Mouse (Mus musculus) neural tube, embryonic 14.5 days (tissue): ENCODE results near the gene Rspry1. TPM values are rescaled to one million over a fixed set of nuclear protein-coding genes. Genes with fewer than 3 reads are reported as not detected.

Source experiments
- ATAC-seq: fragments of 200-750 bp; cut with Nextera tagmentation; 2 replicates; pipeline ENCODE4 v1.8.0; 2017; ENCODE audit warnings: low read depth, mild to moderate bottlenecking, moderate TSS enrichment, moderate library complexity
- H3K27ac ChIP-seq: fragments of 300-500 bp; sonication (generic); 2 replicates; pipeline ENCODE4 v1.5.1; 2014; ENCODE audit warnings: low read depth, mild to moderate bottlenecking, control low read depth, low read length, moderate library complexity, mixed read lengths
- H3K27me3 ChIP-seq: fragments of 300-500 bp; sonication (generic); 2 replicates; pipeline ENCODE4 v1.6.1; 2014; ENCODE audit warnings: low read length; ENCODE audit not compliant: control insufficient read depth, insufficient read depth
- H3K36me3 ChIP-seq: fragments of 300-500 bp; sonication (generic); 2 replicates; pipeline ENCODE4 v1.6.1; 2014; ENCODE audit warnings: low read length, mixed read lengths; ENCODE audit not compliant: control insufficient read depth, insufficient read depth
- H3K4me1 ChIP-seq: fragments of 300-500 bp; sonication (generic); 2 replicates; pipeline ENCODE4 v1.6.1; 2014; ENCODE audit warnings: low read length; ENCODE audit not compliant: control insufficient read depth, insufficient read depth
- H3K4me2 ChIP-seq: fragments of 300-500 bp; sonication (generic); 2 replicates; pipeline ENCODE4 v1.6.1; 2014; ENCODE audit warnings: mild to moderate bottlenecking, low read depth, low read length, control low read depth
- H3K4me3 ChIP-seq: fragments of 300-500 bp; sonication (generic); 2 replicates; pipeline ENCODE4 v1.5.1; 2014; ENCODE audit warnings: low read depth, low read length, control low read depth, mixed read lengths
- H3K9ac ChIP-seq: fragments of 300-500 bp; sonication (generic); replicated peaks from 2 replicates; pipeline ENCODE4 v1.6.1; 2014; ENCODE audit warnings: low read depth, mild to moderate bottlenecking, control low read depth, low read length, mixed read lengths
- H3K9me3 ChIP-seq: fragments of 300-500 bp; sonication (generic); 2 replicates; pipeline ENCODE4 v1.6.1; 2016; ENCODE audit warnings: low read length; ENCODE audit not compliant: control insufficient read depth
- WGBS: fragments of 180-500 bp; shearing (Covaris S2); extraction: QIAGEN DNeasy Blood & Tissue Kit; methylation state at CpG from one replicate; pipeline ENCODE4 v1.1.7; 2014; 5-methylcytosine and 5-hydroxymethylcytosine counted together
- polyA plus RNA-seq: library from polyadenylated mRNA; unstranded; fragments of >200 nt; fragmentation: Nextera tagmentation; extraction: Ambion mirVana; gene quantifications from 2 replicates; pipeline ENCODE4 v1.2.1, GENCODE M21; 2014

Gene Rspry1
- polyA plus RNA-seq, 1 experiment from 2014 or later, result 50.2 TPM

- H3K4me3 ChIP-seq, result peak overlapping the region; percentile 41
- peak overlapping the region; percentile 44 for H3K27ac ChIP-seq
- WGBS, result under 1% methylated on average over 35 of the region's 35 CpGs
- peak overlapping the region; percentile 37 for H3K9ac ChIP-seq
- no peaks in the 10 kb centered on the region for H3K36me3 ChIP-seq
- peak overlapping the region; percentile 49 for H3K4me2 ChIP-seq
- H3K4me1 ChIP-seq, result no peaks in the 10 kb centered on the region
- no peaks in the 10 kb centered on the region for H3K27me3 ChIP-seq
- no peaks in the 10 kb centered on the region for H3K9me3 ChIP-seq
- ATAC-seq, result peak; percentile 85
Measured at GRCm38 (mm10) chr8:94702844-94703813, 101.4 kb downstream of the Rspry1 start.

GRCm38 (mm10) chr8:94703972-94704668, 102.4 kb downstream of the Rspry1 start:
- peak; percentile 93 for ATAC-seq
- peak overlapping the region; percentile 41 for H3K4me3 ChIP-seq
- peak overlapping the region; percentile 85 for H3K27ac ChIP-seq
- H3K4me1 ChIP-seq, result no peaks in the 10 kb centered on the region
- no peaks in the 10 kb centered on the region for H3K36me3 ChIP-seq
- peak overlapping the region; percentile 58 for H3K4me2 ChIP-seq
- H3K27me3 ChIP-seq, result no peaks in the 10 kb centered on the region
- no peaks in the 10 kb centered on the region for H3K9me3 ChIP-seq
- under 1% methylated on average over 35 of the region's 35 CpGs for WGBS
- peak overlapping the region; percentile 61 for H3K9ac ChIP-seq

- no peaks in the 10 kb centered on the region for H3K36me3 ChIP-seq
- peak overlapping the region; percentile 61 for H3K9ac ChIP-seq
- H3K27me3 ChIP-seq, result no peaks in the 10 kb centered on the region
- no peaks in the 10 kb centered on the region for H3K9me3 ChIP-seq
- no peak for ATAC-seq
- no peaks in the 10 kb centered on the region for H3K4me1 ChIP-seq
- peak overlapping the region; percentile 58 for H3K4me2 ChIP-seq
- H3K27ac ChIP-seq, result peak overlapping the region; percentile 85
- WGBS, result 15% methylated on average over 9 of the region's 9 CpGs
- H3K4me3 ChIP-seq, result peak overlapping the region; percentile 39
Measured at GRCm38 (mm10) chr8:94704669-94704984, 102.9 kb downstream of the Rspry1 start.

- Histone ChIP-seq H3K4me3 (no peak overlapping the region), H3K9me3 (no peaks in the 10 kb centered on the region), H3K9ac (no peak overlapping the region), H3K36me3 (no peaks in the 10 kb centered on the region), H3K27me3 (no peaks in the 10 kb centered on the region), H3K4me1 (no peaks in the 10 kb centered on the region), H3K27ac (no peak overlapping the region), H3K4me2 (no peak overlapping the region)
- no peak for ATAC-seq
- WGBS, result 87% methylated on average over 10 of the region's 10 CpGs
Measured at GRCm38 (mm10) chr8:94705581-94706245, 104.0 kb downstream of the Rspry1 start.

GRCm38 (mm10) chr8:94706732-94707395, 105.1 kb downstream of the Rspry1 start:
- Histone ChIP-seq H3K4me3 (no peak overlapping the region), H3K9me3 (no peaks in the 10 kb centered on the region), H3K4me2 (no peak overlapping the region), H3K9ac (no peak overlapping the region), H3K27me3 (no peaks in the 10 kb centered on the region), H3K4me1 (no peaks in the 10 kb centered on the region), H3K36me3 (no peaks in the 10 kb centered on the region), H3K27ac (no peak overlapping the region)
- no peak for ATAC-seq
- WGBS, result 83% methylated on average over 9 of the region's 9 CpGs

Other genes with a start within 250 kb of the Rspry1 start
- gene Herpud1, start 215.5 kb upstream of the Rspry1 start, polyA plus RNA-seq, result 69.0 and 71.8 TPM in 2 replicates
- 0.13 and 0.37 TPM in 2 replicates for gene Nlrc5, start 167.6 kb upstream of the Rspry1 start, polyA plus RNA-seq
- gene Cpne2, start 68.9 kb upstream of the Rspry1 start, polyA plus RNA-seq, result 27.2 and 33.7 TPM in 2 replicates
- gene Fam192a, start 60 bp downstream of the Rspry1 start, polyA plus RNA-seq, result 72.8 and 81.4 TPM in 2 replicates
- gene Arl2bp, start 64.7 kb downstream of the Rspry1 start, polyA plus RNA-seq, result 71.1 and 105 TPM in 2 replicates
- 2.2 and 2.9 TPM in 2 replicates for gene Pllp, start 94.3 kb downstream of the Rspry1 start, polyA plus RNA-seq
- gene Ccl22, start 143.7 kb downstream of the Rspry1 start, polyA plus RNA-seq, result not detected in 2 replicates
- 25.8 and 41.6 TPM in 2 replicates for gene Cx3cl1, start 170.1 kb downstream of the Rspry1 start, polyA plus RNA-seq
- 0.79 and 1.4 TPM in 2 replicates for gene Ccl17, start 208.5 kb downstream of the Rspry1 start, polyA plus RNA-seq
- gene Coq9, start 236.4 kb downstream of the Rspry1 start, polyA plus RNA-seq, result 62.3 and 67.1 TPM in 2 replicates
- gene Ciapin1, start 236.4 kb downstream of the Rspry1 start, polyA plus RNA-seq, result 149 and 174 TPM in 2 replicates